Mouse (Mus musculus) ovary, postnatal 10 days (tissue): Measurements from ENCODE around the gene Pxmp4.

Source experiments
- DNase-seq: peaks from one replicate; pipeline ENCODE4 v3.0.0; 2022; ENCODE audit warnings: low spot score

The Pxmp4 gene

GRCm38 (mm10) chr2:154603638-154604153 lies at the start of gene Pxmp4:
Gene Pxmp4, minus strand, starts transcription at chr2:154603708.
- peak; percentile 97 for DNase-seq

DNA sequence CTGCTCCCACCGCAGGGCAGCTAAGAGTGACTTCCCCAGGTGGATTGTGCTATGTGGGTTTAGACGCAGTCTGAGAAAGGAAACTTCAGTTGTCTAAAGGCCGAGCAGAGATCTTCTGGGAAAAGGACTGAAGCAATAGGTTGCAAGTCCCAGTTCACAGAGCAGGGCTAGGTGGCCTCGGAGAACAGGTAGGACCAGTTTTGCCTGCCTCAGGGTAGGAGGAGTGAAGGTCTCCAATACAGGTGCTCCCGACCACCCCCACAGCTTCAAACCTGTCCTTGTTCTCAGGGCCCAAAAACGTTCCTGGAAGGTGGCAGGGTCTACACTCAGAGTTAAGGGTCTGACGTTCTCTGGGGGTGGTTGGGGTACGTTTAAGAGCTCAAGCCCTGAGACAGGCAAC lies 47.9 kb upstream of the Pxmp4 start, which contains the start of gene Chmp4b:
Gene Chmp4b, plus strand, starts transcription at position 343 of the 400 bp plus-strand sequence.
- DNase-seq, result no peak

DNA sequence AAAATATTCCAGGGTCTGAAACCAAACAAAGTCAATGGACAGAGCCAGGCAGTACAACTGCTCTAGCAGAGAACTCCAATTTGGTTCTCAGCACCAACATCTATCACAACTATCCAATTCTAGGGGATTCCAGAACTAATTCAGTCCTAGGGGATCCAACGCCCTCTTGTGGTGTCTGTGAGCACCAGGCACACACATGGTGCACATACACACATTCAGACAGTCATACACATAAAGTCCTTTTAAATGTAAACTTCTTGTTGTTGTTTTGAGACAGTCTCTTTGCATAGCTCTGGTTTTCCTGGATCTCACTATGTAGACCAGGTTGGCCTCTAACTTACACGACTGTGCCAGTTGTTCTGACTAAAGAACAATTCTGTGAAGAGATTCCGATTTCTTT lies 46.9 kb upstream of the Pxmp4 start:
- no peak for DNase-seq

- DNase-seq, result no peak
Measured at GRCm38 (mm10) chr2:154648086-154648485, 44.6 kb upstream of the Pxmp4 start.

GRCm38 (mm10) chr2:154646634-154647033 lies 43.1 kb upstream of the Pxmp4 start:
- DNase-seq, result no peak

GRCm38 (mm10) chr2:154642712-154643385 lies 39.3 kb upstream of the Pxmp4 start:
- DNase-seq, result no peak

DNA sequence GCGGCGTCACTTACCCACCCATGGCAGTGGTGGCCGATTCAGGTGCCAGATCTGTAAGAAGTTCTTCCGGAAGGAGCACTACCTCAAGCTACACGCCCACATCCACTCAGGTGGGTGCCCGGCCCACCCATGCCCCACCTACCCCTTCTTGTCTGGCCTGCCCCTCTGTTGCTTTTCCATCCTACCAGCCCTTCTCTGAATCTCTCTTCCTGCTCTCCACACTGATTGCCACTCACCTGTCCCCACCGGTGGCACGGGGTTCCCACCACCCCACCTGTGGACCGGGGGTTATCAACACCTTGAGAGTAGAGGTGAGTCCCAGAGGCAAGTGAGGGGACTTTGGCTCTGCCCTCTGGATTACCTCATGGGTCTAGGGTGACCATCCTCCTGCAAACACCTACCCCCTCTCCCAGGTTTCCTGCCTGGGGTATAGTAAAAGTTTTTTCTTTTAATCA lies 38.5 kb upstream of the Pxmp4 start:
- no peak for DNase-seq

GRCm38 (mm10) chr2:154641176-154641575 lies 37.7 kb upstream of the Pxmp4 start:
- DNase-seq, result no peak

GRCm38 (mm10) chr2:154639115-154639514 lies 35.6 kb upstream of the Pxmp4 start:
- no peak for DNase-seq

GRCm38 (mm10) chr2:154638521-154638920 lies 35.0 kb upstream of the Pxmp4 start:
- no peak for DNase-seq

DNA sequence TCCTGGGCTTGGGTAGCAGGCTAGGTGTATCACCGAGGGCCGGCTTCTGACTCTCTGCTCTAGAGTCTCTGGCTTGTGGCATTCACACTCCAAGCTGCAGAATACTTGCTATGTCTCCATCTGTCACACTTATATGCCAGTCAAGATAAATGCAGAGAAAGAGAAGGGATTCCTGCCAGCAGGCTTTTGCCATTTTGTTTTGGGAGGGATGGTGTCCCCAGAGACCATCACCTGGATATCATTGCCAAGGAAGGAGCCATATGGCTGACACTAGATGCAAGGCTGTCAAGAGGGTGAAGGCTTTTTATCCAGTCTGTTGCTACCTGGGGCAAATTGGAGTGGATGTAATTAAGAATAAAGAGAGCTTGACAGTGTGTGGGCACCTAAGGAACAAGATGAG lies 32.3 kb upstream of the Pxmp4 start:
- no peak for DNase-seq

DNA sequence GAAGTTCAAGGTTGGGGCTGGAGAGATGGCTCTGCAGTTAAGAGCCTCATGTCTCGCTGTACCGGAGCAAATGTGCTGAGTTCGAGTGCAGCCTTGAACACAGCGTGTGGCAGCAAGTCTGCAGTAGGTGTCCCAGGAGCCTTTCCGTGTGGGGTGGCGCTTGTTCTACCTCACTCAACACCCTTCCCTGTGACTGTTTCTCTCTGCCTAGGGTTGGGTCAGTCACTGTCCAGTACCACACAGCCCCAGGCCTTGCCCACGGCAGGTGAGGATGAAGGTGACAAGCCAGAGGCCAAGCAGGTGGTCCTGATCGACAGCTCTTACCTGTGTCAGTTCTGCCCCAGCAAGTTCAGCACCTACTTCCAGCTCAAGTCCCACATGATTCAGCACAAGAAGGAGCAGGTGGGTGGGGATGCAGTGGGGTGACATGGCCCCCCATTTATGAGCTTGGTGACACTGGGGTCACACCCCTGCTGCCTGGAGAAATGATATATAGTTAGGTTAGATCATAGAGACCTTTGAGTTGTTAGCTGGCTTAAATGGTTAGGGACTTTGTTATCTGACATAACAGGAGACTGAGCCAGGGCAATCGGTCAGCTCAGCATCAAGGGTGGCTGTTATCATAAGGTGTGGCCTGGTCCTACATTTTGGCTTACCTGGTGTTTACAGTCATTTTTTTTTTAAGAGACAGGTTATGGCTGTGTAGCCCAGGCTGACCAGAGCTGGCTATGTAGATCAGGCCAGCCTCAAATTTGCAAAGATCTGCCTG lies 30.6 kb upstream of the Pxmp4 start:
- no peak for DNase-seq

DNA sequence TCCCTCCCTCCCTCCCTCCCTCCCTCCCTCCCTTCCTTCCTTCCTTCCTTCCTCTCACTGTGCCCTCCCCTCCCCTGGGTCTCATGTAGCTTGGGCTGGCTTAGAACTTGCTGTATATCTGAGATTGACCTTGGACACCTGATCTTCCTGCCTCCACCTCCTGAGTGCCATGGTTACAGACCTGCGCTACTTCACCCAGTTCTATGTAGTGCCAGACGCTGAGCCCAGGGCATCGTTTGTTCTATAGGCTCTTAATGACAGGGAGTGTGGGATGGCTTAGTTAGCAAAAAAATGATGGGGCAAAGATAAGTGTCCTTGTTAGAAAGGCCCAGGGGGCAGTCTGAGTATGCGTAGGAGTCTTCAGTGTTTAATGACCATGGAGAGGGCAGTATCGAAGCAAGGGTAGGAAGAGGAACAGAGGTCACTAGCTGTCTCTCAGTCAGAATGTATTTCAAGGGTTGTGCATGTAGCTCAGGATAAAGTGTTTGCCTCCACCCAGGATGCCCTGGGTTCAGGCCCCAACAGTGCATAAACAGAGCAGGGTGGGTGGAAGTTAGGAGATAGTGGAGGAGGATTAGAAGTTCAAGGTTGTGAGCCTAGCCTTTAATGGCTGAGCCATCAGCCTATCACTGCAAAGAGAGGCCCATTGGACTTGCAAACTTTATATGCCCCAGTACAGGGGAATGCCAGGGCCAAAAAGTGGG lies 29.7 kb upstream of the Pxmp4 start:
- DNase-seq, result no peak

DNA sequence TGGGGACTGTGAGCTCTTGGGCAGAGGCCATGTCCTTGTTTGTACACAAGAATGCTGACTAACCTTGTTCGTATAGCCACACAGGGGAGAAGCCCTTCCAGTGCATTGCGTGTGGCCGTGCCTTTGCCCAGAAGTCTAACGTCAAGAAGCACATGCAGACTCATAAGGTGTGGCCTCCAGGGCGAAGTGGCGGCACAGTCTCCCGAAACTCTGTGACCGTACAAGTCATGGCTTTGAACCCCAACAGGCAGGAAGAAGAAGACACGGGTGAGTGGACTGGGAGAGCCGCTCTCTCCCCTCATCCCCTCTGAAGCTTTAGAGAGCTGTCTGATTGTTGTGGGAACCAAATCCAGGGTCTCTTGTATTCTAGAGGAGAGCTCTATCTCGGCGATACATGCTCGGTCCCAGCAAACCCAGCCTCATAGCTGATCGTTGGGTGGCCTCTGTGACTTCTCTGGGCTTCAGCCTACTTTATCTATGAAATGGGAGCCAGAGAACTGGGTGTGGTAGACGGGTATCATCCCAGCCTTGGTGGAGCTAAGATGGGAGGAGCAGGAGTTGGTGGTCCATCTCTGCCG lies 28.8 kb upstream of the Pxmp4 start:
- no peak for DNase-seq

GRCm38 (mm10) chr2:154630531-154630930 lies 27.0 kb upstream of the Pxmp4 start:
- no peak for DNase-seq

GRCm38 (mm10) chr2:154624137-154624536 lies 20.6 kb upstream of the Pxmp4 start:
- no peak for DNase-seq

GRCm38 (mm10) chr2:154621684-154622083 lies 18.2 kb upstream of the Pxmp4 start:
- no peak for DNase-seq

- no peak for DNase-seq
Measured at GRCm38 (mm10) chr2:154617061-154617460, 13.6 kb upstream of the Pxmp4 start.

GRCm38 (mm10) chr2:154615674-154616073 lies 12.2 kb upstream of the Pxmp4 start:
- DNase-seq, result no peak

DNA sequence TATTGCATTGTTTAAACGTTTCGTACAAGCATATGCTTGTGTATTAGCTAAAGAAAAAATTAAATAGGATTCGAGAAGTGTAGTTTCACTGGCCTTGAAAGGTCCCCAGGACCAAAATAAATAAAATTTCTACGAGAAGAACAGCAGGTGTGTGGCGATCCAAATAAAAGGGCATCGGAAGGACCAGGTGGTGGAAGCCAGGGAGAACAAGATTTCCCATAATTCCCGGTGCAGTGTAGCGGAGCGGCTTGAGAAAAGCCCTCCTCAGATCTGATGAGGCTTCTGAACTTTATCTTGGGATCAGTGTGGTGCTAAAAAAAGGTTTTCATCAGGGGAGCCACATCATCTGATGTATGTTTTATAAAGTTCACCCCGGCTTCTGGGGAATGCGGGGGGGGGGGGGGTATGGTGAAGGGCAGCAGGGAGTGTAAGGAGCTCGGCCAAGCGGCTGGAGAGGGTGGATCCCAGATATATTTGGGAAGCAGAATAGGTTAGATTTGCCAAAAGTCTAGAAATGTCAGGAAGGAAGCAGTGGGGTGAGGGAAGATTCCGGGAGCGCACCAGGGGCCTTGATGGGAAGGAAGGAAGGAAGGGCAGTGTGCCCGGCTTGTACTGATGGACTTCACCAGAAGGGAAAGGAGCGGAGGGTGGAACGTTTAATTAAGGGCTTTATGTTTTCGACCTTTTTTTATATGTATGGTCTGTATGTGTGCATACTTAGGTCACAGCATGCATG lies 11.5 kb upstream of the Pxmp4 start:
- no peak for DNase-seq
